Mouse (Mus musculus) adrenal gland, adult (tissue): ENCODE data around the gene Stambpl1.
"Not testable (repeated sequence)": the region's sequence is repeated elsewhere in the genome, so short reads cannot be mapped to it uniquely, and the experiment has no call there.

Experiments
- DNase-seq, 2 experiments: peaks; one replicate each; pipeline ENCODE4 v3.0.0; 2022 to 2023; ENCODE audit warnings: low spot score in 1 of 2; ENCODE audit not compliant: inconsistent age in 2 of 2

Stambpl1 gene

DNA sequence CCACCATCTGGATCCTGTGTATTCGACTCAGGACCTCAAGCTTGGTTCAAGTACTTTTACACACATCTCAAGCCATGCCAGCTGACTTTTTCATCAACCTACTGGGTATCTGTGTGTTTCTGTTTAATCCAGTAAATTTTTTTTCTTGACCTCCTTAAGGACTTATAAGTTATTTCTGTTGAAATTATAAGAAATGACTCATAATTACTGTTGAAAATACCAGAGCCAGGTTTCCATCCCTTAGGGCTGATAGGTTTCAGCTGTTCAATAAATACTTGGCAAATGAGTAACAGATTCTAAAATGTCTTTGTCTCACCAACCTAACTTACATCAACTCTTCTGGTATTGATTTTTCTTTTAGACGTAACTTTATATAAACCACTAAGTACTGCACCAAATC is 3.0 kb downstream of the Stambpl1 start:
- no peak for DNase-seq

DNA sequence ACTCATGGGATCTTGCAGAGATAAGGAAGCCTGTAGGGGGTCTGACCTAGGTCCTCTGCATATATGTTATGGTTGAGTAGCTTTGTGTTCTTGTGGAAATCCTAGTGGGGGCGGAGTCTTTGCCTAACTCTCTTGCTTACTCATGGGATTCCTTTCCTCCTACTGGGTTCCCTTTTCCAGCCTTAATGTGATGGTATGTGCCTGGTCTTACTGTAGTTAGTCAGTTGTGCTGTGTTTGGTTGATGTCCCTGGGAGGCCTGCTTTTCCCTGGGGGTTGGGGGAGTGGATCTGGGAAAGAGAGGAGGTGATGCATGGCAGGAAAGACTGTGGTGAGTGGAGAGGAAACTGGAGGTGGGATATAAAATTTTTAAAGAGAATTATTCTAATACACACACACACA is 6.0 kb downstream of the Stambpl1 start:
- DNase-seq: no peak

DNA sequence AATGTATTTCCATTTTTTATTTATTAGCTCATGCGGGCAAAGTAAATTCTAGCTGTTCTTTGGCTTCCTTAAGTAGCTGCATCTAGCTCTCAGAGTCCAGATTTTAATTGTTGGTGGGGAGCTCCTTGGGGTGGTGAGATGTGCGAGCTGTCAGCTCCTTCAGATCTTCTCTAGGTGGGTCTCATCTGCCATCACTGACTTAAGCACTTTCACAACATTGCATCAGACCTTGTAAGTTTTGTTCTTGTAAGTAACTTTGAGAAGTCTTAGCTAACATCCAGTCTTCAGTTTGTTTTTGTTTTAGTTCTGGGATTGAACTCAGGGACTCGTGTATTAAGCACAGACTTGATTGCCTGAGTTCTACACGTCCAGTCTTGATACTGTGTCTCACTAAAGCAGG is 6.9 kb downstream of the Stambpl1 start:
- DNase-seq: no peak

DNA sequence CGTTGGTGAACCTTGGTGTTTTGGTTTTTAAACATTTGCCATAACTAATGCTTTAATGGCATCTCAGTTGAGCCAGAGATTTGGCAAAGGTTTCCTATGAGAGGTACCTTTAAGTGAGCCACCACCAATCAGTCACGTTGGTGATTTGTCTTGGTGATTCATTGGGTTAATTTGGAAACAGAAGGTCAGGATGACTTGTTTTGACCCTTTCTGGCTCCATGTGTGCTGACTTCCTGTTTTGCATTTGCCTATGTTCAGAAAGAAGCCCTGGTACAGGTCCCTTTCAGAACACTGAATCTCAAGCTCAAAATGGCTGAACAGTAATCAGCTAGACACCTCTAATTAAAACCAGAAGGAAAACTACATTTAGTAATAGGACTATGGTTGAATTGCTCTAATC is 7.5 kb downstream of the Stambpl1 start:
- peak in 1 of 2 experiments; percentile 56 for DNase-seq

- no peak for DNase-seq
These were observed 10.6 kb downstream of the Stambpl1 start for GRCm38 (mm10) chr19:34202668-34203067.

GRCm38 (mm10) chr19:34206128-34206527 is 14.1 kb downstream of the Stambpl1 start:
- DNase-seq: not testable (repeated sequence)

- no peak for DNase-seq
These were observed 14.9 kb downstream of the Stambpl1 start for GRCm38 (mm10) chr19:34206760-34207440.

DNA sequence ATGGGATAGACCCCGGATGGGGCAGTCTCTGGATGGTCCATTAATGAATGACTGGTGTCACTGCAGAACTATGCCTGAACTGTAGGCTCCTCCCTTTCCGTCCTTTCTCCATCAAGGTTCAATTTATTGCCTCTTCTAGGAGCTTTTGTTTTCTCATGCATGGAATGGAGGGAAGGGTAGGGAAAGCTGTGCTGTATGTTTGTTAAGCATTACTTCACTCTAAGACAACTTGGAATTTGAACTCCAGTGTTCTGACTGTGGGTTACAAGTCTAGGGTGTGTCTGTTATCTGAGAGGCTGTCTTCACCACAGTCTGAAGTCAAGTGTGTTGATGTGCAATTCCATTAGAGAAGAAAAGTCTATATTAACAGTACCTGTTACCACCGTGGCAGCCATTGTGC is 17.0 kb downstream of the Stambpl1 start:
- no peak for DNase-seq

- no peak for DNase-seq
These were observed 18.0 kb downstream of the Stambpl1 start for GRCm38 (mm10) chr19:34209930-34210581.

DNA sequence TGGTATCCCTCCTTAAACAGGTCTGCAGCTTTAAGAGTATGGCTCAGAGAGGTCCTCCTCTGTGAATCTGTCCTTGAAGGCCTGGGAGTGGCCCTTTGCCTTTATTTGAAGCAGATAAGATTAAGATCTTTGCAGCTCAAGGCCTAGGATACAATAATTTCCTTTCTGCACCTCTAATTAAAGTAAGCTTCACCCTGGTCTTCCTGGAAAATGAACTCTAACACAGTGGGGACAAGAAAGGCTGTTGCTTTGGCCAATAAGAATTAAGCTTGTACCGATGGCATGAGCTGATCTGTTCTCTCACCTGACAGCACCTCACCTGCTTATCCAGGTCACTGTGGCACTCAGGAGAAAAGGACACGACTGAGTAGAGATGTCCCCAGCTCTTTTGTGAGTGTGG is 18.8 kb downstream of the Stambpl1 start:
- peak in 1 of 2 experiments; percentile 41 for DNase-seq

- no peak for DNase-seq
These were observed 20.6 kb downstream of the Stambpl1 start for GRCm38 (mm10) chr19:34212489-34213250.

DNA sequence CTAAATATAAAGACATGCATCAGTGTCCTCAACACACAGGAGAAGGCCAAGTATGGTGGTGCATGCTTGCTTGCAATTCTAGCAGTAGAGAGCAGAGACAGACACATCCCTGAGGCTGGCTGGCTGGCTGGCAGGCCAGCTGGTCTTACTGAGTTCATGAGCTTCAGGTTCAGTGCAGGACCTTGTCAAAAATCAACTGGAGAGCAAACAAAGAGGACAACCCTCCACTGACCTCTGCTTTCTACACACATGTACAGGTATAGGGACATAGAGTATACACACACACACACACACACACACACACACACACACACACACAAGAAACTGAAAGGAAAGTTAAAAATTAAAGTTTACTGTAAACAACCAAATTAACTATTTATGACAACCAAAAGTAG is 21.2 kb downstream of the Stambpl1 start:
- no peak for DNase-seq

GRCm38 (mm10) chr19:34214136-34214535 is 22.1 kb downstream of the Stambpl1 start:
- DNase-seq: peak in 1 of 2 experiments; percentile 46

DNA sequence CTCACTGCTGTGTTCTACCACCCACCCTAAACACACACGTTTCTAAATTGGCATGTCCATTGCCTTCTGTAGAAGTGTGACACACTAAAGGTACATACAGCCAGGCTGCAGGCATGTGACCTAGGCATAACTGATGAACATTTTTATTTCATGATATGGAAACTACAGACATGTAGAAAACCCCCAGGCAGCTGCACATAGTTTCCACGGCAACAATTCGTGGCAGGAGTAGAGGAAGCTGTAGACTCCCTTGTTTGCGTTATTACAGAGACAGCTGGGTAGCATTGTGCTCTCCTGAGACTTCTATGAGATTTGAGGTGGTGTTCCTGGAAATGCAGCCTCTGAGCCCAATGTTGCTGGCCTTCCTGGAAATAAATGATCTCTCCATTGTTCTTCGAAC is 24.9 kb downstream of the Stambpl1 start:
- no peak for DNase-seq

- no peak for DNase-seq
These were observed 25.7 kb downstream of the Stambpl1 start for GRCm38 (mm10) chr19:34217761-34218160.

DNA sequence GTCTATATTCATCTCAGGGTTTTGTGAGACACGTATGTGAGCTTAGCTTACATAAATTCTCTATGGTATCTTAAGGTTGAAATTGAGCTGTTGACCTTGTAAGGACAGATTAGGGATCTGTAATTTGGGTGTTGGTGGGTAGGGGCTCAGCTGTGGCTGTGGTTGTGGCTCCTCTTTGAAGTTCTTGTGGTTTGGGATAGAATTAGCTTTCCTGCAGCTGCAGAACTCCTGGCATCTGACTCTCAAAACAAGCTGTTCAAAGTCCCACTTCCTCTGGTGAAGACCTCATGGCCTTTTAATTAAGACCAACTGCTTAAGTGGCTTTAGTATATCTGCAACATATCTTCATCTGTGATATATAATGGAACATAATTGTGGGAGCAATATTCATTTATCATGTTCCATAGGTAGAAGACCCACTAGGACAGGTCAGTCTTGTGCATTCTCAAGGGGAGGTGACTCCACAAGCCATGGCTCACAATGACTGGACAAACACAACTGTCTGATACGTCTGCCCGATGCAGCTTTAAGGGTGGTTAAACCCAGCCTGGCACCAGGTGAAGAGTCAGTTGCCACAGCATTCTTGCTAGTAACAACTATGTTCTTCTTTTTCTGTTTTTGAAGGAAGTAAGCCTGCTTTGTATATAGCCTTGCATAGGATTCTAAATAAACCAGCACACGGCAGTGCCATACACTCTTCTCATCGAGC is 27.4 kb downstream of the Stambpl1 start:
- no peak for DNase-seq

GRCm38 (mm10) chr19:34220732-34221380 is 28.8 kb downstream of the Stambpl1 start:
- no peak for DNase-seq

GRCm38 (mm10) chr19:34222805-34223204 is 30.8 kb downstream of the Stambpl1 start:
- no peak for DNase-seq

DNA sequence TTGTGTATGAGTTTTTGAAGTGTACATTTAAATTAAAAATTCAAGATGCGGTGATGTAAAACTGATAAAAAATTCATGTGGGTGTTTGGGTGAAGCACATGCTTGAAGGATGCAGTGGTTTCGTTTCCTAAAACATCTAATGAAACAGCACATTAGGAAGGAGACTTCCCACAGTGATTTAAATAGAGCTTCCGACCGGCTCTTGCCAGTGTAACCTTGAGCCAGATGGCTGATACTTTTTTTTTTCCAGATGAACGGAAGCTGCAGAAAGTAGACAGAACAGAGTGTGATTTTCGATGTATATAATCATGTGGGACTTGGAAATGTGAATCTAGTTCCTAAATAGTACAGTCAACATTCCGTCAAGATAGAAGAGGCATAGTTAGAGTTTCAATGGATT is 39.6 kb downstream of the Stambpl1 start:
- DNase-seq: no peak

DNA sequence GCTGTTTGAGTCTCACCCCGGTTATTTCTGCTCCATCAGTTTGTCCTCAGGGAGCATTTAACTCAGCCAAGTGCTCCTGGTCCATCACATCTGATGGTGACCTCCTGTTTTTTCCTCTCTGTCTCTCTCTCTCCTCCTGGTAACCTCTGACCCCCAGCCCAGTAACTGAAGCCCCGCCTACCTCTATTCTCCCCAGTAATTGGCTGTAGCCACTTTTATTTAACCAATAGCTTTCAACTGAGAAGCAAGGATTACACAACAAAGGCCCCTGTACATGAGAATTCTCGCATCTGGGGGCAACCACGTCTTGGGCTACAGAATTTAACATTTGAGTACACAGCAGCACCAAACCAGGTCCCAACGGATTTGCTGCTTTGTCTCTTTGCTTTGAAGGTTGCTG is 40.3 kb downstream of the Stambpl1 start:
- DNase-seq: no peak

GRCm38 (mm10) chr19:34233944-34234343 is 41.9 kb downstream of the Stambpl1 start:
- DNase-seq: peak; percentile 51 to 66
